Mouse (Mus musculus): ENCODE data around the gene Efna3. TPM values are rescaled to one million over a fixed set of nuclear protein-coding genes. Genes with fewer than 3 reads are reported as not detected.

Efna3 gene
- polyA plus RNA-seq, 1 experiment from 2014 or later, result 7.1 TPM

GRCm38 (mm10) chr3:89319591-89320350, 3.0 kb downstream of the Efna3 start:
- 2% methylated on average over 42 of the region's 58 CpGs for WGBS
- peaks cover 48% of the 10 kb centered on the region for H3K4me1 ChIP-seq (replicated peaks; ENCODE audit: control insufficient read depth, insufficient read depth, low read length)

GRCm38 (mm10) chr3:89318971-89319590, 3.7 kb downstream of the Efna3 start:
- no peak for ATAC-seq (ENCODE audit: low read depth)
- WGBS, result 19% methylated on average over 21 of the region's 21 CpGs
- Histone ChIP-seq H3K27ac (ENCODE audit: low read length) (no peak overlapping the region), H3K27me3 (ENCODE audit: control insufficient read depth, insufficient read depth, low read depth, low read length) (peaks cover 39% of the 10 kb centered on the region), H3K4me3 (ENCODE audit: low read length) (peak overlapping the region; percentile 51), H3K36me3 (ENCODE audit: control insufficient read depth, insufficient read depth, low read length) (no peaks in the 10 kb centered on the region), H3K4me2 (ENCODE audit: low read depth, low read length) (peak overlapping the region; percentile 92), H3K9ac (ENCODE audit: low read length) (no peak overlapping the region), H3K4me1 (replicated peaks; ENCODE audit: control insufficient read depth, insufficient read depth, low read length) (peaks cover 51% of the 10 kb centered on the region), H3K9me3 (ENCODE audit: control insufficient read depth, low read length) (no peaks in the 10 kb centered on the region)

More at GRCm38 (mm10) chr3:89319591-89320350, 3.0 kb downstream of the Efna3 start:
- Histone ChIP-seq H3K4me3 (ENCODE audit: low read length) (peak overlapping the region; percentile 51), H3K4me2 (ENCODE audit: low read depth, low read length) (peak overlapping the region; percentile 92), H3K27me3 (ENCODE audit: control insufficient read depth, insufficient read depth, low read depth, low read length) (peaks cover 39% of the 10 kb centered on the region), H3K9ac (ENCODE audit: low read length) (peak overlapping the region; percentile 47), H3K9me3 (ENCODE audit: control insufficient read depth, low read length) (no peaks in the 10 kb centered on the region), H3K36me3 (ENCODE audit: control insufficient read depth, insufficient read depth, low read length) (no peaks in the 10 kb centered on the region), H3K27ac (ENCODE audit: low read length) (no peak overlapping the region)
- no peak for ATAC-seq (ENCODE audit: low read depth)

GRCm38 (mm10) chr3:89318316-89318715, 4.4 kb downstream of the Efna3 start:
- Histone ChIP-seq H3K9ac (ENCODE audit: low read length) (no peak overlapping the region), H3K27ac (ENCODE audit: low read length) (no peak overlapping the region), H3K4me1 (replicated peaks; ENCODE audit: control insufficient read depth, insufficient read depth, low read length) (peaks cover 51% of the 10 kb centered on the region), H3K4me3 (ENCODE audit: low read length) (no peak overlapping the region), H3K27me3 (ENCODE audit: control insufficient read depth, insufficient read depth, low read depth, low read length) (peaks cover 39% of the 10 kb centered on the region), H3K4me2 (ENCODE audit: low read depth, low read length) (no peak overlapping the region), H3K9me3 (ENCODE audit: control insufficient read depth, low read length) (no peaks in the 10 kb centered on the region), H3K36me3 (ENCODE audit: control insufficient read depth, insufficient read depth, low read length) (no peaks in the 10 kb centered on the region)
- WGBS, result 60% methylated on average over 8 of the region's 8 CpGs
- no peak for ATAC-seq (ENCODE audit: low read depth)

- H3K4me2 ChIP-seq (ENCODE audit: low read depth, low read length), result no peak overlapping the region
- ATAC-seq (ENCODE audit: low read depth), result no peak
Observed at GRCm38 (mm10) chr3:89317246-89317645, 5.5 kb downstream of the Efna3 start.

GRCm38 (mm10) chr3:89316833-89317232, 5.9 kb downstream of the Efna3 start:
- peak; percentile 54 for ATAC-seq (ENCODE audit: low read depth)
- Histone ChIP-seq H3K4me1 (replicated peaks; ENCODE audit: control insufficient read depth, insufficient read depth, low read length) (peaks cover 44% of the 10 kb centered on the region), H3K4me2 (ENCODE audit: low read depth, low read length) (peak overlapping the region; percentile 77), H3K9me3 (ENCODE audit: control insufficient read depth, low read length) (no peaks in the 10 kb centered on the region), H3K36me3 (ENCODE audit: control insufficient read depth, insufficient read depth, low read length) (no peaks in the 10 kb centered on the region), H3K27ac (ENCODE audit: low read length) (peak overlapping the region; percentile 70), H3K9ac (ENCODE audit: low read length) (no peak overlapping the region), H3K4me3 (ENCODE audit: low read length) (0 out of 2 replicates have a peak overlapping the region, but pooled peaks have one; percentile 49), H3K27me3 (ENCODE audit: control insufficient read depth, insufficient read depth, low read depth, low read length) (peaks cover 39% of the 10 kb centered on the region)
- 3% methylated on average over 4 of the region's 4 CpGs for WGBS

More at GRCm38 (mm10) chr3:89317246-89317645, 5.5 kb downstream of the Efna3 start:
- Histone ChIP-seq H3K36me3 (ENCODE audit: control insufficient read depth, insufficient read depth, low read length) (no peaks in the 10 kb centered on the region), H3K9me3 (ENCODE audit: control insufficient read depth, low read length) (no peaks in the 10 kb centered on the region), H3K4me3 (ENCODE audit: low read length) (no peak overlapping the region), H3K27me3 (ENCODE audit: control insufficient read depth, insufficient read depth, low read depth, low read length) (peaks cover 39% of the 10 kb centered on the region), H3K27ac (ENCODE audit: low read length) (no peak overlapping the region), H3K4me1 (replicated peaks; ENCODE audit: control insufficient read depth, insufficient read depth, low read length) (peaks cover 48% of the 10 kb centered on the region), H3K9ac (ENCODE audit: low read length) (no peak overlapping the region)
- WGBS, result 65% methylated on average over 6 of the region's 6 CpGs

GRCm38 (mm10) chr3:89315930-89316831, 6.6 kb downstream of the Efna3 start:
- peak overlapping the region; percentile 57 for H3K9ac ChIP-seq (ENCODE audit: low read length)
- H3K4me3 ChIP-seq (ENCODE audit: low read length), result peak overlapping the region; percentile 49
- peak; percentile 53 for ATAC-seq (ENCODE audit: low read depth)
- no peaks in the 10 kb centered on the region for H3K9me3 ChIP-seq (ENCODE audit: control insufficient read depth, low read length)
- H3K4me2 ChIP-seq (ENCODE audit: low read depth, low read length), result peak overlapping the region; percentile 77
- peaks cover 33% of the 10 kb centered on the region for H3K27me3 ChIP-seq (ENCODE audit: control insufficient read depth, insufficient read depth, low read depth, low read length)
- H3K36me3 ChIP-seq (ENCODE audit: control insufficient read depth, insufficient read depth, low read length), result no peaks in the 10 kb centered on the region
- H3K4me1 ChIP-seq (replicated peaks; ENCODE audit: control insufficient read depth, insufficient read depth, low read length), result peaks cover 38% of the 10 kb centered on the region
- WGBS, result 6% methylated on average over 40 of the region's 40 CpGs
- H3K27ac ChIP-seq (ENCODE audit: low read length), result peak overlapping the region; percentile 70

- H3K36me3 ChIP-seq (ENCODE audit: control insufficient read depth, insufficient read depth, low read length), result no peaks in the 10 kb centered on the region
- whole genome bisulfite sequencing, result 4% methylated on average over 26 of the region's 26 CpGs
- peak overlapping the region; percentile 68 for H3K9ac ChIP-seq (ENCODE audit: low read length)
- peak; percentile 36 for ATAC-seq (ENCODE audit: low read depth)
- H3K9me3 ChIP-seq (ENCODE audit: control insufficient read depth, low read length), result no peaks in the 10 kb centered on the region
- peak overlapping the region; percentile 77 for H3K4me2 ChIP-seq (ENCODE audit: low read depth, low read length)
- H3K27ac ChIP-seq (ENCODE audit: low read length), result peak overlapping the region; percentile 88
- peaks cover 30% of the 10 kb centered on the region for H3K4me1 ChIP-seq (replicated peaks; ENCODE audit: control insufficient read depth, insufficient read depth, low read length)
- peaks cover 25% of the 10 kb centered on the region for H3K27me3 ChIP-seq (ENCODE audit: control insufficient read depth, insufficient read depth, low read depth, low read length)
- peak overlapping the region; percentile 49 for H3K4me3 ChIP-seq (ENCODE audit: low read length)
Observed at GRCm38 (mm10) chr3:89315195-89315929, 7.4 kb downstream of the Efna3 start.

- Histone ChIP-seq H3K27ac (ENCODE audit: low read length) (peak overlapping the region; percentile 88), H3K9ac (ENCODE audit: low read length) (peak overlapping the region; percentile 68), H3K4me3 (ENCODE audit: low read length) (peak overlapping the region; percentile 49), H3K27me3 (ENCODE audit: control insufficient read depth, insufficient read depth, low read depth, low read length) (peaks cover 20% of the 10 kb centered on the region), H3K4me2 (ENCODE audit: low read depth, low read length) (peak overlapping the region; percentile 77), H3K9me3 (ENCODE audit: control insufficient read depth, low read length) (no peaks in the 10 kb centered on the region), H3K4me1 (replicated peaks; ENCODE audit: control insufficient read depth, insufficient read depth, low read length) (peaks cover 24% of the 10 kb centered on the region), H3K36me3 (ENCODE audit: control insufficient read depth, insufficient read depth, low read length) (no peaks in the 10 kb centered on the region)
- WGBS, result 11% methylated on average over 2 of the region's 2 CpGs
- ATAC-seq (ENCODE audit: low read depth), result peak; percentile 24
Observed at GRCm38 (mm10) chr3:89314791-89315190, 8.0 kb downstream of the Efna3 start.

Data from lung, embryonic 16.5 days (tissue).